Mouse (Mus musculus): ENCODE results near the gene Tmem39b.

The Tmem39b gene

GRCm38 (mm10) chr4:129683901-129684493 lies 12.6 kb downstream of the Tmem39b start:
- in situ Hi-C loops (cut with MboI), result no loop called here

GRCm38 (mm10) chr4:129681837-129682236 lies 14.8 kb downstream of the Tmem39b start:
- in situ Hi-C loops (cut with MboI), result no loop called here

GRCm38 (mm10) chr4:129672878-129673449 lies 23.7 kb downstream of the Tmem39b start:
- in situ Hi-C loops (cut with MboI), result no loop called here

- in situ Hi-C loops (cut with MboI), result no loop called here
Measured at GRCm38 (mm10) chr4:129672083-129672877, 24.4 kb downstream of the Tmem39b start, which contains the start of gene Kpna6. Kpna6 (minus strand) TSS chr4:129672767.

GRCm38 (mm10) chr4:129671491-129672082 lies 25.1 kb downstream of the Tmem39b start:
- in situ Hi-C loops (cut with MboI), result no loop called here

- in situ Hi-C loops (cut with MboI), result no loop called here
Measured at GRCm38 (mm10) chr4:129662255-129662813, 34.3 kb downstream of the Tmem39b start.

GRCm38 (mm10) chr4:129661584-129661983 lies 35.1 kb downstream of the Tmem39b start:
- in situ Hi-C loops (cut with MboI), result no loop called here

- in situ Hi-C loops (cut with MboI), result no loop called here
Measured at GRCm38 (mm10) chr4:129654770-129655169, 41.9 kb downstream of the Tmem39b start.

GRCm38 (mm10) chr4:129650359-129650758 lies 46.3 kb downstream of the Tmem39b start:
- in situ Hi-C loops (cut with MboI), result no loop called here

- in situ Hi-C loops (cut with MboI), result no loop called here
Measured at GRCm38 (mm10) chr4:129648656-129649055, 48.0 kb downstream of the Tmem39b start.

GRCm38 (mm10) chr4:129645204-129645603 lies 51.4 kb downstream of the Tmem39b start:
- in situ Hi-C loops (cut with MboI), result no loop called here

- in situ Hi-C loops (cut with MboI), result no loop called here
Measured at GRCm38 (mm10) chr4:129641756-129642155, 54.9 kb downstream of the Tmem39b start.

GRCm38 (mm10) chr4:129640638-129641467 lies 55.8 kb downstream of the Tmem39b start, which contains the start of gene Txlna:
Txlna (minus strand) TSS chr4:129641065.
- in situ Hi-C loops (cut with MboI), result no loop called here

- in situ Hi-C loops (cut with MboI), result no loop called here
Measured at GRCm38 (mm10) chr4:129640101-129640637, 56.5 kb downstream of the Tmem39b start.

GRCm38 (mm10) chr4:129639221-129639620 lies 57.4 kb downstream of the Tmem39b start:
- in situ Hi-C loops (cut with MboI), result no loop called here

- in situ Hi-C loops (cut with MboI), result no loop called here
Measured at GRCm38 (mm10) chr4:129633852-129634251, 62.8 kb downstream of the Tmem39b start.

- in situ Hi-C loops (cut with MboI), result no loop called here
Measured at GRCm38 (mm10) chr4:129631867-129632266, 64.8 kb downstream of the Tmem39b start.

GRCm38 (mm10) chr4:129630944-129631343 lies 65.7 kb downstream of the Tmem39b start:
- in situ Hi-C loops (cut with MboI), result no loop called here

Measured in mature B cell (primary cell).